ENCODE assay signal across 29 mouse cellular contexts in the genomic region with DNA sequence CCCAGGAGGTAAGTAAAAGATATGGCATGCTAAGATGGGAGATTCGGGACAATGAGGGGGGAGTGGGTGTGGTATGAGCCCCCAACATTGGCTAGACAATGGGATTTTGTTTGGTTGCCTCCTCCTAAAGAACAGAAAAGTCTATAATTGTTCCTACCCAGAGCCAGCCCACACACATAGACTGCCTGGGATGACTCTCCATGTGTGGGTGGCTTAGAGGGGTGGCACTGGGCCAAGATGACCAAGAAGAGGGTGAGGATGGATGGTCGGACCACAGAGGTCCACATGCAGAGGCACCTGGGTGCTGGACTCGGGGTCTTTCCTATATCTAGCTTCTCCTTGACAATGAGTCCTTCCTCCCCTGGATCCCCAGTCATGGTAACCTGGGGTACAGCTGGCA. TPM values are rescaled to one million over a fixed set of nuclear protein-coding genes. Genes with fewer than 3 reads are reported as not detected.
DNase-seq lines count a peak whose midpoint lies in the region; TF ChIP-seq lines count a peak whose summit lies in the region.
"Had no signal": no experiment of that assay in that cellular context is flagged by ENCODE, and none has a peak within 500 bp of the region (broad histone marks: within the 10 kb centered on the region; RNA-seq: fewer than 3 reads in every experiment).

No protein-coding gene starts in this region.

- peak; percentile 15 to 39 for DNase-seq in left cerebral cortex, adult 18-20 months (ENCODE audit: low spot score in 2 of 2)
- DNase-seq in left cerebral cortex, postnatal 10 days (ENCODE audit: extremely low spot score in 1 of 2, low spot score in 2 of 2): no peak
- peak; percentile 25 for DNase-seq in right cerebral cortex, adult 18-20 months
- no peak for DNase-seq in right cerebral cortex, postnatal 10 days (ENCODE audit: low spot score in 2 of 2)
- peak; percentile 20 for DNase-seq in 3T3-L1 (ENCODE audit: low read depth, low spot score)
- DNase-seq in kidney, postnatal 36 days: no peak
- DNase-seq: adrenal gland, postnatal 10 days; adrenal gland, postnatal 36 days; cerebellum, adult 11-12 months; cerebellum, adult 8-10 months; cerebellum, postnatal 10 days; cerebellum, postnatal 36 days; embryo, embryonic 11 days; forebrain, postnatal 0 days; gastrocnemius, postnatal 10 days; gastrocnemius, postnatal 36 days; heart, adult 2 months; heart, postnatal 14 days; heart, postnatal 4 days had no signal

- H3K4me1 ChIP-seq in bone marrow macrophage, adult 2 months (ENCODE audit: control insufficient read depth, insufficient read depth, low read length): peaks cover 34% of the 10 kb centered on the region

- no peak overlapping the region for H3K4me3 ChIP-seq in bone marrow macrophage, adult 2 months (ENCODE audit: insufficient read depth, low read length)
- H3K4me3 ChIP-seq: embryonic facial prominence, embryonic 15.5 days; heart, adult 2 months; heart, embryonic 10.5 days; heart, embryonic 13.5 days had no signal

- no peak for TF ChIP-seq CTCF in bone marrow macrophage, adult 2 months (IDR thresholded peaks at IDR 0.05; ENCODE audit: low read depth, low read length)

- no peak for TF ChIP-seq POLR2A in bone marrow macrophage, adult 2 months (IDR thresholded peaks at IDR 0.05; ENCODE audit: borderline replicate concordance, low read depth, low read length)

- H3K27ac ChIP-seq in bone marrow macrophage, adult 2 months (ENCODE audit: insufficient read depth, low read depth, low read length): peak overlapping the region; percentile 9
- H3K27ac ChIP-seq: embryonic facial prominence, embryonic 15.5 days; heart, adult 2 months; heart, embryonic 10.5 days; heart, embryonic 13.5 days; hindbrain, embryonic 14.5 days; hindbrain, postnatal 0 days had no signal

- intact Hi-C loops in left cerebral cortex, postnatal 10 days (cut with DNase I): no loop called here

RNA-seq across cellular contexts. Expression of a gene that starts 6.1 kb away (rescaled TPM):
- total RNA-seq in left cerebral cortex, adult 18-20 months (2021): not detected
- total RNA-seq in left cerebral cortex, postnatal 10 days (2021): not detected
- 2.0 TPM in 1 of 2 replicates, not detected in the other for polyA plus RNA-seq in bone marrow macrophage, adult 2 months (2012; ENCODE audit: insufficient read depth, insufficient read length, missing spikeins)
- polyA plus RNA-seq: activated CD4-positive, CD25-positive, alpha-beta regulatory T cell, adult 4 months; inflammation-experienced regulatory T-cells, adult 6 months had no signal

RNA-seq across cellular contexts. Expression of a gene that starts 6.2 kb away (rescaled TPM):
- 100 to 1,000 TPM; 195 to 207 TPM for total RNA-seq in left cerebral cortex, adult 18-20 months (2021)
- 100 to 1,000 TPM; 200 to 210 TPM for total RNA-seq in left cerebral cortex, postnatal 10 days (2021)
- 205 and 226 TPM in 2 replicates for polyA plus RNA-seq in bone marrow macrophage, adult 2 months (2012; ENCODE audit: insufficient read depth, insufficient read length, missing spikeins)

RNA-seq across cellular contexts. Expression of a gene that starts 39.4 kb away (rescaled TPM):
- 100 to 1,000 TPM; 114 to 132 TPM for total RNA-seq in left cerebral cortex, adult 18-20 months (2021)
- total RNA-seq in left cerebral cortex, postnatal 10 days (2021): 10 to 100 TPM; 28.0 to 42.2 TPM
- polyA plus RNA-seq in bone marrow macrophage, adult 2 months (2012; ENCODE audit: insufficient read depth, insufficient read length, missing spikeins): 120 and 145 TPM in 2 replicates
- polyA plus RNA-seq: activated CD4-positive, CD25-positive, alpha-beta regulatory T cell, adult 4 months; inflammation-experienced regulatory T-cells, adult 6 months had no signal

RNA-seq across cellular contexts. Expression of a gene that starts 42.9 kb away (rescaled TPM):
- under 1 TPM in 1 of 2 experiments, not detected in 1; 0.79 TPM for total RNA-seq in left cerebral cortex, adult 18-20 months (2021)
- total RNA-seq in left cerebral cortex, postnatal 10 days (2021): under 1 TPM; 0.34 to 0.69 TPM
- polyA plus RNA-seq in bone marrow macrophage, adult 2 months (2012; ENCODE audit: insufficient read depth, insufficient read length, missing spikeins): 4.5 and 5.7 TPM in 2 replicates
- total RNA-seq: ES-E14 had no signal

RNA-seq across cellular contexts. Expression of a gene that starts 57.1 kb away (rescaled TPM):
- under 1 TPM; 0.12 to 0.14 TPM for total RNA-seq in left cerebral cortex, adult 18-20 months (2021)
- total RNA-seq in left cerebral cortex, postnatal 10 days (2021): not detected
- not detected in 2 replicates for polyA plus RNA-seq in bone marrow macrophage, adult 2 months (2012; ENCODE audit: insufficient read depth, insufficient read length, missing spikeins)
- total RNA-seq: forebrain, postnatal 0 days; gastrocnemius, adult 18-20 months; gastrocnemius, postnatal 10 days; gastrocnemius, postnatal 36 days; heart, adult 2 months; heart, postnatal 4 days; hindbrain, postnatal 0 days had no signal
- polyA plus RNA-seq: heart, adult 2 months had no signal

Comparison
In these comparisons a context has a peak if more than half of its experiments do, and no peak if none do; other contexts are left out.
1. DNase-seq: peak in left cerebral cortex, adult 18-20 months (2 of 2), right cerebral cortex, adult 18-20 months (single experiment) and 3T3-L1 (single experiment); none in left cerebral cortex, postnatal 10 days (0 of 2), right cerebral cortex, postnatal 10 days (0 of 2) and kidney, postnatal 36 days (0 of 2).